Mouse (Mus musculus): ENCODE data around the gene Hist1h2ab.
A peak's percentile ranks its signal among the peaks of the same experiment; 100 is the strongest.
"Not testable (repeated sequence)": the region's sequence is repeated elsewhere in the genome, so short reads cannot be mapped to it uniquely, and the experiment has no call there.

The Hist1h2ab gene

GRCm38 (mm10) chr13:23753314-23754078, 2.6 kb downstream of the Hist1h2ab start:
- DNase-seq (ENCODE audit: low spot score), result no peak

GRCm38 (mm10) chr13:23755000-23755399, 4.1 kb downstream of the Hist1h2ab start:
- DNase-seq (ENCODE audit: low spot score), result no peak

- peak; percentile 79 for DNase-seq (ENCODE audit: low spot score)
Observed at GRCm38 (mm10) chr13:23756790-23757189, 5.9 kb downstream of the Hist1h2ab start, which contains the start of gene Hist1h4b. Hist1h4b (plus strand) TSS chr13:23757013.

GRCm38 (mm10) chr13:23757211-23757773, 6.4 kb downstream of the Hist1h2ab start:
- DNase-seq (ENCODE audit: low spot score), result no peak

DNA sequence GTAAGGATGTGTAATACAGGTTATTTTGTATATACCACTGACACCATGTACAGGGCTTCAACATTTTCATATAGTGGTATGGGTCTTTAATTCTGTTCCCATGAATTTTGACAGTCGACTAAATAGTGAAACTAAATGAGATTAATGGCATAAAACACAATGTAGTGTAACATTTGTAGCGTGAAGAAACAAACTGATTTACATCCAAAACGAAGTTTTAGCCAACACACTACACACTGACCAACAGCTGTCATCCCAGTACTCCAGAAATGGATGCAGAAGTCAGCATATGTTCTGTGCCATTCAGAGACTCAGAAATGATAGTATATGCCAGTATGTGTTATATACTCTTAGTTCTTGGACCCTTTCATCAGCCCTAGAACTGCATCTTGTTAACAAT, 7.0 kb downstream of the Hist1h2ab start:
- DNase-seq (ENCODE audit: low spot score), result no peak

DNA sequence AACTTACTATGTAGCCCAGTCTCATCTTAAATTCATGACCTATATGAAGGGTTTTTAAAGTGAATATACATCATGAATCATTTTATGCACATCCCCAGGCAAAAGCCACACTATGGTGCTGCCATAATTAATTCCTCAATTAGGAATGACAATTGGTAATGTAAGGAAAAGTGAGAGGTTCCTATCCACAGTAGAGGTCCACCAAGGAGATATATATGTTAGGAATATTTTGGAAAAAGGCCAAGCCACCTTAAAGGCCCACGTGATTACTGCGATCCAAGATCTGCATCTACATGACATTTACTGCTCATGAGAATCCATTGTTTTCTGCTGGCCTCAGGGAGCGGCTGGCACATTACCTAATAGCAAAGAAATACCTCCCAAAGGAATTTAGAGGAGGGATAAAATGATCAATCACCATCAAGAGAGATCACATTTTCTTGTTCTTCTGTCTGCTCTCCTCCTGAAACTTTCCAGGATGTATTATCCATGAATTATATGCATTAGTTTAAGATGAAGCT, 8.4 kb downstream of the Hist1h2ab start:
- DNase-seq (ENCODE audit: low spot score), result no peak

DNA sequence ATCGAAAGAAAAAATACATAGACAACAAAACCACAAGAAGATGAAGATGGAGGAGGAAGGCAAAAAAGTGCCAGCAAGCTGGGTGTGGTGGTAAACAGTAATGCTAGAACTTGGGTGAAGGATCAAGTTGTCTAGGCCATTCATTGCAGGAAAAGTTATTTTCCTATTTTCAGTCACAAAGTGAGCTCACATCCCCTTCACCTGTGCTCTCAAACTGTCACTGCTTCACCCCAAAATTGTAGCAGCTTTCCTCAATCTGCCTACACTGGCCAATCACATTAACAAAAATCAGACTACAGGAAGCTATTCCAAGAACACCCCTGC, 9.0 kb downstream of the Hist1h2ab start:
- DNase-seq (ENCODE audit: low spot score), result no peak

DNA sequence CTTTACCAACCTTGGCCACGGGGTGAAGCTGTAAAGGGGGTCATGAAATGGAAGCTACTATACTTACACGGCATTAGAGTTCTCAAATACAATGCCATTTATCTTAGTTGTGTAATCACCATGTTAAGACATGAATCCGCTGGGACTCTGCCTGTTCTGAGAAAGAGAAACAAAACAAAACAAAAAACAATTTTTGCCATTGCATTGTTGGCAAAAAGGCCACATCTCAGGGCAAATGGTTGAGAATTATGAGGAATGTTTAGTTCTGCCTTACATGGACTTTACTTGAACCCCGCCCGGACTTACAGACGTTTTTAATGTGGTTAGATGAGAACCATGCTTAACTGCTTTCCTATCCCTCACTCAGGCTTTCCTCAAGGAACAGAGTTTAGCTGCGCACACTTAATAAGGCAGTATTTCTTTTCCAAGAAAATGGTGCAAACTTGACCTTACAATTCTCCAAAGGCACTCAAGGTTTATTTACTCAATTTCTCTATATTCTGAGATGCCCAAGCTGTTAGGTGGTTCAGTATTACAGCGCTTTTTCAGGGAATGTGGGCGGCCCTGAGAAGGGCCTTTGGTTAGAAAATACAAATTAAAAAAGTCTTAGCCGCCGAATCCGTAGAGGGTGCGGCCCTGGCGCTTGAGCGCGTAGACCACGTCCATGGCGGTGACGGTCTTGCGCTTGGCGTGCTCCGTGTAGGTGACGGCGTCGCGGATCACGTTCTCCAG, 9.5 kb downstream of the Hist1h2ab start:
- DNase-seq (ENCODE audit: low spot score), result no peak

GRCm38 (mm10) chr13:23760972-23761864, 10.3 kb downstream of the Hist1h2ab start, which contains the start of gene Hist1h4a:
Hist1h4a (minus strand) TSS chr13:23761230.
- peak; percentile 97 for DNase-seq (ENCODE audit: low spot score)

GRCm38 (mm10) chr13:23761871-23762821, 11.2 kb downstream of the Hist1h2ab start, which contains the start of gene Hist1h3a:
Hist1h3a (minus strand) TSS chr13:23762386.
- DNase-seq (ENCODE audit: low spot score), result peak; percentile 42

DNA sequence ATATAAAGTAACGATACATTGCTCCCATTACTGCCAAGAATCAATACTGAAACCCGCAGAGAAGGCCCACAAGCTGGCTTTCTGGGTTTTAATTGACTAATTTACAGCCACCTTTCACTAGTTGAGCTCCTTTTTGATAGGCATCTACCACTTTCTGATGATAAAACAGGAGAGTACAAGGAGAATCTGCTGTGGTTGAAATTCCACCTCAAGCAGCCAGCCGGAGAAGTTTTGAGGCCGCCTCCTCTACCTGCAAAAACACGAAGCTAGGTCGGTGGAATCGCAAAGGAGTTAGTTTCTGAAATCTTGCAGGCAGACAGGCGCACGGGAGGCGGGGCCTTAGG, 12.3 kb downstream of the Hist1h2ab start:
- no peak for DNase-seq (ENCODE audit: low spot score)

DNA sequence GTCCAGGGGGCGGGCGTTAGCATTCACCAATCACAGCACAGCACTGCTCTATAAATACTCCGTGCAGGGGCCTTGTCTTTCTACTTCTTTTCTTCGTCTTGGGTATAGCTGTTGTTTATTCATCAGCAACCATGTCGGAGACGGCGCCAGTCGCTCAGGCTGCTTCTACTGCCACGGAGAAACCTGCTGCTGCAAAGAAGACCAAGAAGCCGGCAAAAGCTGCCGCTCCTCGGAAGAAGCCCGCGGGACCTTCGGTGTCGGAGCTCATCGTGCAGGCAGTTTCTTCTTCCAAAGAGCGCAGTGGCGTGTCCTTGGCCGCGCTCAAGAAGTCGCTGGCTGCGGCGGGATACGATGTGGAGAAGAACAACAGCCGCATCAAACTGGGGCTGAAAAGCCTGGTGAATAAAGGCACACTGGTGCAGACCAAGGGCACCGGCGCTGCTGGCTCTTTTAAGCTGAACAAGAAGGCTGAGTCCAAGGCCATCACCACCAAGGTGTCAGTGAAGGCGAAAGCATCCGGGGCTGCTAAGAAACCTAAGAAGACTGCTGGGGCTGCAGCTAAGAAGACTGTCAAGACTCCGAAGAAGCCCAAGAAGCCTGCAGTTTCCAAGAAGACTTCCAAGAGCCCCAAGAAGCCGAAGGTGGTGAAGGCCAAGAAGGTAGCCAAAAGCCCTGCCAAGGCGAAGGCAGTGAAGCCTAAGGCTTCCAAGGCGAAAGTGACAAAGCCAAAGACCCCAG, 12.8 kb downstream of the Hist1h2ab start, which contains the start of gene Hist1h1a:
Gene Hist1h1a (plus strand): TSS at position 81 of the 738 bp plus-strand sequence.
- peak; percentile 55 for DNase-seq (ENCODE audit: low spot score)

DNA sequence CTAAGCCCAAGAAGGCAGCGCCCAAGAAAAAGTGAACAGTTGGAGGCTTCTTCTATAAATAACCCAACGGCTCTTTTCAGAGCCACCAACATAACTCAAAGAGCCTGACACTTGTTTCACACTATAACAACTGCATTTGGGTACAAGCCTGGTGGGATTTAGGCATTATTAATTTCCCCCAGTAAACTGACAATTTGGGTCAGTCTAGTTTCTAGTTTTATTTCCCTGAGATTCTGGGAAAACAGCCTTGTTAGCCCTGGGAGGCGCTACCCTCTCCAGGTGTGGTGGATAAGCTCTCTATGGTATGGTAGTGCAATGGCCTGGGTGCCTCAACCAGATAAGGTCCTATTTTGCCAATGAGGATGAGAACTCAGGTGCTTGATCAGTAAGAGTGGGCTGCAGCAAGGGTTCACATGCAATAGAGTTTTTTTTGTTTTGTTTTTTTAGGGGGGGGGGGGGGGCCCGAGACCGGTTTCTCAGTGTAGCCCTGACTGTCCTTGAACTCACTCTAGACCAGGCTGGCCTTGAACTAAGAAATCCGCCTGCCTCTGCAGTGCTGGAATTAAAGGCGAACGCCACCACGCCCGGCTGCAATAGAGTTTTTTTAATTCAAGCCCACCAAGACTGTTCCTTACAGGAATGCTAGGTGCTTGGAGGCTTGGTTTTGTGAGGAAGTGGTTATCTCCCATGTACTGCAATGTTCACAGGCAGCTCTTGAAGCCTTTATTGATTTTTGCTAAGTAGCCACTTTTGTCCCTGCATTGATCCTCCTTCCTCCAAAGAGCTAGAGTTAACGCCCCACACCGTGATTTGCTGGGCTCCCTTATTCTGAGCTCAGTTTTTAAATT, 13.6 kb downstream of the Hist1h2ab start:
- DNase-seq (ENCODE audit: low spot score), result no peak

- no peak for DNase-seq (ENCODE audit: low spot score)
Observed at GRCm38 (mm10) chr13:23765172-23765513, 14.2 kb downstream of the Hist1h2ab start.

- DNase-seq (ENCODE audit: low spot score), result no peak
Observed at GRCm38 (mm10) chr13:23766772-23767171, 15.8 kb downstream of the Hist1h2ab start.

- no peak for DNase-seq (ENCODE audit: low spot score)
Observed at GRCm38 (mm10) chr13:23768834-23769397, 18.0 kb downstream of the Hist1h2ab start.

- not testable (repeated sequence) for DNase-seq (ENCODE audit: low spot score)
Observed at GRCm38 (mm10) chr13:23769613-23770012, 18.7 kb downstream of the Hist1h2ab start, which contains the start of gene Trim38. Trim38 (plus strand) TSS chr13:23769913.

GRCm38 (mm10) chr13:23772561-23773313, 21.8 kb downstream of the Hist1h2ab start:
- DNase-seq (ENCODE audit: low spot score), result no peak
